Mouse (Mus musculus): ENCODE results near the gene Med20. TPM values are rescaled to one million over a fixed set of nuclear protein-coding genes. Genes with fewer than 3 reads are reported as not detected.

Med20 gene
- total RNA-seq (2021), result 10 to 100 TPM; 24.7 to 30.7 TPM

- DNase-seq (ENCODE audit: low spot score in 2 of 2), result peak; percentile 97
- intact Hi-C loops (cut with DNase I), result loop anchor here (1.0 to 5.0 kb wide), 4 partner anchors 18 to 244 kb away; partner anchors contain the start of genes Frs3, Mrps10 and Tomm6
These were observed at the start of gene Med20, which contains the start of the genes Bysl and Gm20517 for GRCm38 (mm10) chr17:47610849-47611660. Gene Med20 (plus strand): TSS chr17:47611582. Gene Bysl (minus strand): TSS chr17:47611492. Gene Gm20517 (plus strand): TSS chr17:47611589.

- intact Hi-C loops (cut with DNase I), result no loop called here
- DNase-seq (ENCODE audit: low spot score in 2 of 2), result no peak
These were observed 48.5 kb upstream of the Med20 start for GRCm38 (mm10) chr17:47562875-47563274.

GRCm38 (mm10) chr17:47564612-47565011 lies 46.8 kb upstream of the Med20 start:
- intact Hi-C loops (cut with DNase I), result no loop called here
- DNase-seq (ENCODE audit: low spot score in 2 of 2), result no peak

- intact Hi-C loops (cut with DNase I), result no loop called here
- DNase-seq (ENCODE audit: low spot score in 2 of 2), result no peak
These were observed 45.2 kb upstream of the Med20 start for GRCm38 (mm10) chr17:47566133-47566532.

DNA sequence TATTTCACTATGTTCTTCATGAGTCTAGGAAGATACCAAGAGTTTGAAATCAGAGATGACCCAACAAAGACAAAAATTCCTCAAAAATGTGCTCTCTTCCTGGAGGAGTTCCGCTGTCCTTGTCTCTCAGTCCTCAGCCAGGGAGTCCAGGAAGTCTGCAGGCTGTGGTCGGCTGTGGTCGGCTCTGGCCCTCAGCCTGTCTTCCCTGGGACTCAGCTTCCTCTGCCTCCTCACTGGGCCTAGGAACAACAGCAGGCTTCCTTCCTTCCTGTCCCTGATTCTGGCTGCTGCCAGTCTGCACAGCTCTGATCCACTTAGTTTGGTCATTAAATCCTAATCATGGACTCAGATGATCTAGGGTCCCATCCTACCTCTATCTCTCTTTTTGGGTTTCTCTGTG lies 44.1 kb upstream of the Med20 start:
- intact Hi-C loops (cut with DNase I), result no loop called here
- no peak for DNase-seq (ENCODE audit: low spot score in 2 of 2)

- no peak for DNase-seq (ENCODE audit: low spot score in 2 of 2)
- intact Hi-C loops (cut with DNase I), result no loop called here
These were observed 43.0 kb upstream of the Med20 start for GRCm38 (mm10) chr17:47568389-47568788.

DNA sequence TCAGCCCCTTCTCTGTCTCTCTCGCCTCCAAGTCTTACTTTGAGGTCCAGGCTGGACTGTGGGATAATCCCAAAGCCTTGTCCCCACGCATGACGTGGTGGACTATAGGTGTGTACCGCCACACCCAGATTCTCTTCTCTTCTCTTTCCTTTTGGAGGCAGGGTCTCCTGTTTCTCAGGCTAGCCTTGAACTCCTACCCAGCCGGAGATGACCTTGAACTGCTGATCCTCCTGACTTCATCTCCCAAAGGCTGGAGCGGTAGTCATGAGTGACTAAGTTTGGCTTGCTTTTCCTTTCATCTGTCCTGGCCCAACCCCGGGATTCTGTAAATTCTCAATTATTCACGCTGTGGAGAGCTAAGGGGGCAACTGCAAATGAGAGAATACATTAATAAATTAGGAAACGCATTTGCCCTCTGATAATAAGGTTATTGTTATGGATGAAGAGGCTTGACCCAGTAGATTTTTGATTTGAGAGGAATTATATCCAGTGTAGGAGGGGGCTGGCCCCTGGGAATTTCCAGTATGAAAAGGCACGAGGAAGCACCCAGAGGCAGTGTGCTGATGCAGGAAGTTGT lies 42.3 kb upstream of the Med20 start:
- no peak for DNase-seq (ENCODE audit: low spot score in 2 of 2)
- intact Hi-C loops (cut with DNase I), result no loop called here

- DNase-seq (ENCODE audit: low spot score in 2 of 2), result no peak
- intact Hi-C loops (cut with DNase I), result no loop called here
These were observed 39.8 kb upstream of the Med20 start for GRCm38 (mm10) chr17:47571621-47572020.

DNA sequence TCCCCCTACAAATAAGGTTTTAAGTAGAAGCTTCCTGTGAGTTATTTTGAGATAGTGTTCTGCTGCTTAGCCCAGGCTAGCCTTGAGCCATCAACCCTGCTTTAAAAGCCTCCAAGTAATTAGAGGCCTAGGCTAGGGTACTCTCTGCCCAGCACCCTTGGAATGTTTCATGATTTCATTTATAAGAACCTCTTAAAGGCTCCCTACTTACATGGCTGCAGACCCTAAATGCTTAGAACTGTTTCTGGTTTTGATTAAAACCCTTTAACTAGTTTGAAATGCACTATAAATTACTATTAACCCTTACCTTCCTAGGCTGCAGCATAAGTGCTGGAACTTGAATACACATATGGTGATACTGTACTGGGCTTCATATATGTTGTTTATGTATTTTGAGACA lies 38.9 kb upstream of the Med20 start:
- no peak for DNase-seq (ENCODE audit: low spot score in 2 of 2)
- intact Hi-C loops (cut with DNase I), result no loop called here

GRCm38 (mm10) chr17:47574028-47574427 lies 37.4 kb upstream of the Med20 start:
- DNase-seq (ENCODE audit: low spot score in 2 of 2), result no peak
- intact Hi-C loops (cut with DNase I), result no loop called here

DNA sequence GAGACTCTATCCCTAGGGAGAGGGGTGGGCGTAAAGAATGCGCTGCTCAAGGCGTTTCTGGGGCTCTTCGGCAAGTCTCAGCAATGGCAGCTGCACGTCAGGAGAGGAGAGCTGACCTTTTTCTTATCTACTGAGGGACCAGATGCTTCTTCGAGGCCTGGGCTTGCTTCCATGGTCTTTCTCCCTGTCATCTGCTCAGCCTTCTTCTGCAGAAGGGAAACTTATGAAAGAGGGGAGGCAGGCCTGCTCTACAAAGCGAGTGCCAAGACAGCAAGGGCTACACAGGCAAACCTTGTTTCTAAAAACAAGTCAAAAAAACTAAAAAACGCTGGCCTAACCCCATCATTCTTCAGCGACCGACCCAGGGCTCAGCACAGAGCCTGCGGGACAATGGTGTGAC lies 36.6 kb upstream of the Med20 start:
- DNase-seq (ENCODE audit: low spot score in 2 of 2), result no peak
- intact Hi-C loops (cut with DNase I), result no loop called here

GRCm38 (mm10) chr17:47578655-47579054 lies 32.7 kb upstream of the Med20 start:
- intact Hi-C loops (cut with DNase I), result no loop called here
- no peak for DNase-seq (ENCODE audit: low spot score in 2 of 2)

DNA sequence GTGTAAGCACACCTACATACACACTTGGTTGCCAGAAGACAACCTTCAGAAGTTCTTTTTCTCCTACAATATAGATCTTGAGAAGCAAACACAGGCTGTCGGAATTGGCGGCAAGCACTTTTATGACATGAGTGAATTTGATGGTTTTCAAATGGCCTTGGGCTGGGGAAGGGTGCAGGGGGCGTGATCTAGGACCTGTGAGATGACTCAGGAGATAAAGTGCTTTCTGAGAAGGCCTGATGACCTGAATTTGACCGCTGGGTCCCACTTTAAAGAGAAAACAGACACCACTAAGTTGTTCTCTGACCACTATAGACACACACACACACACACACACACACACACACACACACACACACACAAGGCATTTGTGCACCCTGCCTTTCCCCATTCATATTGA lies 30.4 kb upstream of the Med20 start:
- intact Hi-C loops (cut with DNase I), result no loop called here

GRCm38 (mm10) chr17:47588517-47588916 lies 22.9 kb upstream of the Med20 start:
- intact Hi-C loops (cut with DNase I), result no loop called here
- DNase-seq (ENCODE audit: low spot score in 2 of 2), result no peak

More for the DNA sequence above, 30.4 kb upstream of the Med20 start:
- DNase-seq (ENCODE audit: low spot score in 2 of 2), result no peak

GRCm38 (mm10) chr17:47591073-47591472 lies 20.3 kb upstream of the Med20 start:
- no peak for DNase-seq (ENCODE audit: low spot score in 2 of 2)
- intact Hi-C loops (cut with DNase I), result no loop called here

GRCm38 (mm10) chr17:47593215-47593853 lies 18.0 kb upstream of the Med20 start:
- intact Hi-C loops (cut with DNase I), result no loop called here

GRCm38 (mm10) chr17:47593854-47594182 lies 17.6 kb upstream of the Med20 start:
- DNase-seq (ENCODE audit: low spot score in 2 of 2), result peak; percentile 30 to 38
- intact Hi-C loops (cut with DNase I), result no loop called here

More at GRCm38 (mm10) chr17:47593215-47593853, 18.0 kb upstream of the Med20 start:
- DNase-seq (ENCODE audit: low spot score in 2 of 2), result peak; percentile 87 to 88

DNA sequence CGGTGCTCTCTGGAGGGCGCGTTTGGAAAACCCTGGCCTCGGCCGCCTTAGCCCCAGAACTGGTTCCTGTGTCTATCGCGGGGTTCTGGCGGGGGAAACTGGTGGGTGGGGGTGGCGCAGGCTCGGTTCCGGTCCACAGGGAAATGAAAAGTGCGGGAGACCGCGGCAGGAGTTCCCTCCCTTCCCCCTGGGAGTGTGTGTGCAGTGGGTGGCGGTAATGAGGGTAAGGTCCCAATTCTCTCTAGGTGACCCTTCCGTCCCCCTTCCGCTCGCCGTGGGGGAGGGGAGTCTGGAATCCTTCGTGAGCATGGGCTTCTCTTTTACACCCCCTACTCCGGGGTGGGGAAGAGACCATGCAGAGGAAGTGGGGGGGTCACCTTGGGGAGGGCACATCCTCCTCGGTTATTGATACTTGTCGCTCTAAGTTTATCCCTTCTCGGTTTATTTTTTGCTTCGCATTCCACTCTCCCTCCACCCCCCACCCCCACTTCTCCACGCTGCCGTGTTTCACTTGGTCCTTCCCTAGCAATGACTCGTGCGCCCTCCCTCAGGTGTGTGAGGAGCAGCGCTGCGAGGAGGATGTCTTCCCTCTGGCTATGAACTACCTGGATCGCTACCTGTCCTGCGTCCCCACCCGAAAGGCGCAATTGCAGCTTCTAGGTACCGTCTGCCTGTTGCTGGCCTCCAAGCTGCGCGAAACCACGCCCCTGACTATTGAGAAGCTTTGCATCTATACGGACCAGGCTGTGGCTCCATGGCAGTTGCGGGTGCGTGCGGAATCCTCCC lies 17.0 kb upstream of the Med20 start:
- intact Hi-C loops (cut with DNase I), result no loop called here
- DNase-seq (ENCODE audit: low spot score in 2 of 2), result peak in 1 of 2 experiments; percentile 38

DNA sequence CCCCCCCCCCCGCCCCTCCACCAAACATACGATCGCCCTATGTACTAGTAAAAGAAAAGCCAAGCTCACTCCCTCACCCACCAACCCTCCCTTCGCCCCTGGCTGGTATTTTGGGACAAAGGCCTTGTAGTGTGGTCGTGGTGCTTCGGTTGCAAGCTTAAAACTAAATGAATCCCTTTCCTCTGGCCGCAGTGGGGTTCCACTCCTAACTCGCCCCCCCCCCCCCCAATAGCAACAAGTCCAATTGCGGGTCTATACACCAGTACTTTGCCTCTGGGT lies 16.5 kb upstream of the Med20 start:
- DNase-seq (ENCODE audit: low spot score in 2 of 2), result no peak
- intact Hi-C loops (cut with DNase I), result loop anchor here (5.0 kb wide), 1 partner anchor 83 kb away; no protein-coding TSS in a partner anchor

Data from left cerebral cortex, postnatal 36 days (tissue).